Mouse (Mus musculus) B cell, adult 2 months (primary cell): ENCODE data around the gene Bmp6.
A peak's percentile ranks its signal among the peaks of the same experiment; 100 is the strongest.

Experiments used
- DNase-seq, 2 experiments: peaks; one replicate each; pipeline ENCODE4 v3.0.0; 2022

The Bmp6 gene

DNA sequence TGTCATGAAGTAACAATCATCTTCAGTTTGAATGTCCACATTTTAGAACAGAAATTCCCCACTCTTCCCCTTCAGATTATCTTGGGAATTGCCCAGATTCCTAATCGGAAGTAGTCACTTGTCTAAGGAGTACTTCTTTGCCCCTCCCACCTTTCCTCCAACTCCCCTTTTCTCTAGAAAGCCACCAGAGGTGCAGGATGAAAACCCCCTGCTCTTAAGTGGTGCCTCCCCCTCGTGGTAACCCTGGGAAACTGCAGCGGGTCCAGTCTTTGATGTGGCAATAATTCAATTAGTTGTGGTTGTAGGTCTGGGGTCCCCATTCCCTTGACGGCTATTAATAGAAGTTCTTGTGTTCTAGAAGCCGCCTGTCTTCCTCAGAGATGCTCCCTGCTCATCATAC is 93.0 kb downstream of the Bmp6 start:
- peak; percentile 51 to 58 for DNase-seq

DNA sequence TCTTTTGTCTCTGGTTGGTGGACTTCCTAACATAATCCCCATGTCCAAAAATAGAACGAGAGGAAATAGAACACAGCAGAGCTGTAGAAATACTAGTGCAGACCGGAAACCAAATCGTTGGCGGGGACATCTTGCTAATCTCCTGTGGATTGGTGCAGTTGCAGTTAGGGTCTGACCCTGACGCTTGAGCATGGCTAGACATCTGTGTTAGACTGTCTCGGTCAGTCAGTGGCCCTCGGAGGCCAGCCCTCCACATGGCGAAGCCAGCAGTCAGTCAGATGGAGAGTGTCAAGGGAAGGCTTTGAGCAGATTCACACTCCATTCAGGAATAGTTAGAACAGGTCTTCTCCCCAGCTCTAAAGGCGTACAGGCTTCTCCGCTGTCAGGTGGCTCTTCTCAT is 95.3 kb downstream of the Bmp6 start:
- no peak for DNase-seq

DNA sequence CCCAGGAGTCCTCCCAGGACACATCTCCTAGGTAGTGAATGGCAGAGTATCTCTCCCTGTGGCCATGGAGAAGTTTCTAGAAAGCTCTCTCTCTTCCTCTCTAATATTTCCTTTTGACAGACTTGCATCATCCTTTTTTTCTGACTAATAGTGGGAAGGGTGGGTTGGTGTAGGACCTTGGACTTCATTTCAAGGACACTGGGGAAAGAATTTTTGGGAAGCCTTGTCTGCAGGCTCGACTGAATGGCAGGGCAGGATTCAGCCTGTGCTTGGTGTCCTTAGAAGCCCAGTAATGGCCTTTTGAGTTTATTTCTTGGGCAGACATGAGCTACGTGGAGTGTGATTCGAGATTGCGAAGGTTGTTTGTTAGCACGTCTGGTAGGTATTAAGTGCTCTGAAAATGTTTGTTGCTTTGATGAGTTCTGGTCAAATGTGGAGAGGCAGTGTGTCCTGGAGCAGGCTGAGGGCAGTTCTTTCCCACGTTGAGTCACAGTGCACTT is 103.7 kb downstream of the Bmp6 start:
- DNase-seq = no peak

DNA sequence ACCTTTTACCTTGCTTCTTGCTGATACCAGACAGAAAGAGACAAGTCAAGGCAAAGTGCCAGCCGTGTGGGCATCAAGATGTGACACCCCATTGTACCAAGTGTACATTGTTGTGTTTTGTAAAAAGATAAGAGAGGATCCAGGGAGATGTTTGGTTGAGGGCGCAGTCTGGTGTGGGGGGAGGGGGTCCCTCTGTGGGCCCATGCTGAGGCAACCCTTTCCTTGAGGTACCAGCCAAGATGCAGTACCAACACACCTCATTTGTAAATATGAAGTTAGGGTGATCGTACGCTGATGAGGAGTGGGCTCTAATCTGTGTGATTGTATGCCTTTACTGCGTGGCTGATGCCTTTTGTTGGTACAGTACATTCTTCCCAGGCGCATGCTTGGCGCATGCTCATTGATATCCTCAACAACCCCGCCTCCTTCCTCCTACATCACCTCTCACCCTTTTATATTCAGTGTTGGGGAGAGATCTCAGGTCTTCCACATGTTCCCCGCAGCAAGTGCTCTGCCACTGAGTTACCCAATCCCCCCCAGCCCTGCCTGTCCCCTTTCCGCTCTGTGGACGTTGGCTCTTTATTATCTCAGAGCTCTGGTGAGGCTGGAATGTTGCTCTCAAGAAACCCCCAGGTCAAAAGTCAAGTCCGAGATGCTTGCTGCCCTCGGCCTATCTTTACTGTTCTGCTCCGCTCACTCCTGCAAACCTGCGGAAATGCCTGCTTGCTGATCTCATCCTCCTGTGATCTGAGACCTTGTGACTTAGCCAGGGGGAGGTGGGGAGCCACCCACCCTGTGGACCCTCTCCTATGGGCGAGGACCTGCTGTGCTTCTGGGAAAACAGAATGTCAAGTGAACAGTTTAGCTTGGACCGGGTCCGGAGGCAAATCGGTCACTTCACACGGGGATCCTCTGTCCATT is 105.4 kb downstream of the Bmp6 start:
- no peak for DNase-seq

DNA sequence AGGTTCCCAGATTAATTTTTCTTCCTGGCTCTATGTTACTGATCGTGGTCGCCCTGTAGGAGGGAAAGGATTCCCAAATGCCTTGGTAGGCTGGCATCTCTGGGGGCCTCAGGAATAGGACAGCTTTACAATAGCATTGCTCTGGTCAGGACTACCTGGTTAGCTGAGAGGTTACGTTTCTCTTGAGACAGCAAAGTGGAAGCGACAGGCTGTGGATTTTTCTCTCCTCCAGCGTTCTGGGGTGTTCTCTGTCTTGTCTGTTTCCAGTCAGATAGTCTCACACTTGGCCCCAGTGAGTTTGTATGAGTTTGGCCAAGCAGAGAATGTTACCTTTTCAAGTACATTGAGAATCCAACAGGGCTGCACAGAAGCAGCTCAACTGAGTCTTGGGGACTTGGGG is 106.5 kb downstream of the Bmp6 start:
- DNase-seq = no peak

DNA sequence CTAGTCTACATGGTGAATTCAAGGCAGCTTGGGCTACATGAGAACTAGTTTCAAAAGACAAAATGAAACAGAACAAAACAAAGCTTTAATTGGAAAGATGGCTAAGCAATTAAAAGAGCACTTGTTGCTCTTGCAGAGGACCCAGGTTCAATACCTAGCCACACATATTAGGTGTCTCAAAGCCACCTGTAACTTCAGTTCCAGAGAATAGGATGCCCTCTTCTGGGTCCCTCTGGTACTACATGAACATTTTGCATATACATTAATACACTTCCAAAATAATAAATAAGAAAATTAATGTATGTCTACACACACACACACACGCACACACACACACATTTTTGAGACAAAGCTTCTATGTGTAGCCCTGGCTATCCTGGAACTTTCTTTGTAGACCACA is 118.5 kb downstream of the Bmp6 start:
- peak; percentile 55 to 60 for DNase-seq

DNA sequence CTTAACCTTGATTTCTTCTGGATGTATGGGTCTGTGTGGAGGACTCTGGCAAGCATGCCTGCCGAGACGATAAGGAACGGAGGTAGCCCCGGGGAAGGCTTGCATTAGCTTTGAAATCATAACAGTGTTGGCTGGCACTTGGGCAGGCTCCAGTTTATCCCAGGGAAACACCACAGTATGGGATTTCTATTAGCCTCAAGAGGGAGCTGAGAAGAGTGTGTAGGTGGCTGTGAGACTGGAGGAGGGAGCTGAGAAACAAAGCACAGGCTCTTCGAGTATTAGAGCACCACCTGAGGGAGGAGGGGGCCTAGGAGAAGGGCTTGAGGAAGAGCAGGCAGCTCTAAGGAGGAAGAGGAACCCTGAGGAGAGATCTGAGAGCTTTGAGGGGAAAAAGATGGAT is 126.0 kb downstream of the Bmp6 start:
- DNase-seq = no peak

DNA sequence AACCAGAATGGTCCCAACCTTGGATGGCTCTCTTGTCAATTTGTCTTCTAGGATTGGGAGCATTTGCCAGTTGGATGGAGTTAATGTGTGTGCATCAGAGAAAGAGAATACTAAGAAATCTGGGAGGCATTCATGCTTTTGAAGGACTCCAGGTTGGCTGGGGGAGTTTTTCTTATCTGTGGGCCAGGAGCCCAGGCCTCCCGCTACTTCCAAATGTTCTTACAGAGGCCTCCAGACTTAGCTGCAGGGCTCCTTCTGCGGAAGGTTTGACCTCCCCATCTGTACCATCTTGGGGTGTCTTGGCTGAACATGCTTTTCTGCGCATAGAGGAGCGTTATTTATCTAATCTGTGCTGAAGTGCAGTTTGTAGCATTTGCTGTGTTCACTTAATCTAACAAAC is 127.7 kb downstream of the Bmp6 start:
- DNase-seq = no peak

DNA sequence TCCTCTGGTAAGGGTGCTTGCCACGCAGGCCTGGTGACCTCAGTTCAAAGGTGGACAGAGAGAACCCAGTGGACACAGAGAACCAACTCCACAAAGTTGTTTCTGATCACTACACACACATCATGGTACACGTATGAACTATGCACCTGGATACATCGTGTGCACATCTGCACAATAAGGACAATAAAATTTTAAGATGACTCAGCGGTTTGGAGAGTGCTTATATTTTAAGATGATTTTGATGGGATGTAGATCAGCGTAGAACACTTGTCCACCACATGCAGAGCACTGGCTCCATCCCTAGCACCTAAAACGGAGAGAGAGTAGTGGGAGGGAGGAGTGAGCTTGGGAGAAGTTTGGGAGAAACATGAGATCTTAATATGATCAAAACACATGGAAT is 128.6 kb downstream of the Bmp6 start:
- DNase-seq = no peak

DNA sequence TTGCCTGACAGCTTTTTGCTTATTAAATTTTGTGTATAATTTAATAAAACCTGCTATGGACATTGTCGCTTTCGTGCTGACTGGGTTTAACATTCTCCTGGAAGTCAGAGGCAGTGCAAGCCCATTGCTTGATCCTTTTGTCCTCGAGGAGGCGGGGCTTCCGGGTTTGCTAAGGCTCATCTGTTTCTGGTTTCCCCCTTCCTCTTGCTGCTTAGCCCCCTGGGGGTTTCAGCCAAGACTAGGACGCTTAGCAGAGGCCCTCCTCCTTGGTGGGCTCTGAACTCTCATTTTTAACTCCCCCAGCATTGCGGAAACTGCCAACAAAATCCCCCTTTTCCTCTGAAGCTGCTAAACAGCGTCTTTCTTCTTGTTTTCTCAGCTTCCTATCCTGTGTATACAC is 132.0 kb downstream of the Bmp6 start:
- peak in 1 of 2 experiments; percentile 11 for DNase-seq

DNA sequence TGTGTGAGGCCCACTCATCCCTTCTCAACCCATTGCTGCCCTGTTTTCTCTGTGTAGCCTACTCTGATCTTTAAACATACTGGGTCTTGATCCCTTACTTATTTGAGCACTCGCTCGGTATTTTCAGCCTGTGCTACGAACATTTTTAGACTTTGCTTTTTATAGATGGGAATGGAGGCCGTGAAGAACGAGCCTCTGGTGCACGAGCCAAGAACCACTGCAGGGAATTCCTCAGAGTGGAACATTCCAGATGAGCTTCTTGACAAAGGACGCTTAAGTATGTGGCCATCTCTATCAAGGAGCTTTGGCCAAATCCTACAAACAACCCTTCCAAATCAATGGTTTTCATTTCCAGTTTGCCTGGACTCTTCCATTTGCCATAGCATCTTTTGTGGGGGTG is 136.1 kb downstream of the Bmp6 start:
- no peak for DNase-seq

DNA sequence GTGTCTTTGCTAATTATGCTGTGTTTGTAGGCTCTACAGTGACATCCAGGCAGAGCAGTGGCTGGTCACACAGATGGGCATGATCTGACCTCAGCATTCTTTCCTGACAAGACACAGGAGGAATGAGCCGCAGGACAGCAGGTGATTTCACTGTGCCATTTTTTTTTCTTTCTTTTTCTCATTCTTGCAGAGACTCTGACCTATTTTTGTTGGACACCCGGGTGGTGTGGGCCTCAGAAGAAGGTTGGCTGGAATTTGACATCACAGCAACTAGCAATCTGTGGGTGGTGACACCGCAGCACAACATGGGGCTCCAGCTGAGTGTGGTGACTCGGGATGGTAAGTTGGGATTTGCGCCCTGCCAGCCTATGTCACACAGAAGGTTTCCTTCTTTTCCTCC is 139.8 kb downstream of the Bmp6 start:
- DNase-seq = no peak

DNA sequence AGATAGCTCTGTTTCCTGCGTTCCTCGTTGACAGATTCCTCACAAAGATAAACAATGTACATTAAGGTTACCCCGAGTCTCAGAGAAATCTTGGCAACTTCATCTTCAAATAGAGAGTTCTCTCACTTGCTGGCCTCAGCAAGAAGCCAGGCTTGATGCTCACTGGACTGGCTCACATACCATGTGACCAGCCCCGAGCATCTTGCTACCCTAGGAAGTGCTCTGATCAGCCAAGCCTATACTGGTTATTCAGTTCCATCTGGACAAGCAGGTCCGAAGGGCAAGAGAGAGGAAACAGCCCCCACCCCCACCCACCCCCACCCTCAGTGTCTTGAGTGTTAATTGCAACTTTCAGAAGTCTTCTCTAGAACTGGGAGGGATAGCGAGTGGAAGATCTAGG is 141.9 kb downstream of the Bmp6 start:
- DNase-seq = no peak

DNA sequence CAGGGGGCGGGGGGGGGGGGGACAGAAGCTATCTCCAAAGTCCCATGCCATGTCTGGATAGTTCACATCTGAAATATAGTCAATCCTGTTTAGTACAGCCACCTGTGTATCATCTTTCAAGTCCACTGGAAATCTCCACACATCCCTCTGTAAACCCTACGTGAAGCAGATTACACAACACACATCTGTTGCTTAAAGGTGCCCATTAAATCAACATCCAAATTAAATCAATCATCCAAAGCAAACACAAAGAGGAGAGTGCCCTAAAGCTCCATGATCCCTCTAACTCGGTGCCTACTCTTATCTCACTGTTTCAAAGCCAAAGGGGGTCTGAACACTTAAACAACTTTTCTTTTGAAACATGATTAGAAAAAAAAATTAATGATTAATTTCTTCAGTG is 151.8 kb downstream of the Bmp6 start:
- no peak for DNase-seq

DNA sequence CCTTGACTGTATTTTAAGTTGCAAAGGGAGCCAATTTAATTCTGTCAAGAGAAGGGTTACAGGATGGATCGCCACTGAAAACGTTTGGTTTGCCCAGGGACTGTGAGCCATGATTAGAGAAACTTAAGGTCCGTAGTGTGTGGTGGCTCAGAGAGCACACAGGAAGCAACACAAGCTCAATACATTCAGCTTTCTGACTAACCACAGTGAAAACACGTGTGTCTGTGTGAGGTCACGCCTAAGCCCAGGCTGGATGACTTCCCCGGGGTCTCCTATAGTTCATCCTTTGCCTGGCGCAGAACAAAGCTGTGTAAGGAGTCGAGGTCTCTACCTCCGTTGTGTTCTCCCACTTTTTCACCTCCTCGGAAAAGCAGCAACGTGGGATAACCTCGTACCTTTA is 156.4 kb downstream of the Bmp6 start:
- DNase-seq = peak; percentile 34 to 47

DNA sequence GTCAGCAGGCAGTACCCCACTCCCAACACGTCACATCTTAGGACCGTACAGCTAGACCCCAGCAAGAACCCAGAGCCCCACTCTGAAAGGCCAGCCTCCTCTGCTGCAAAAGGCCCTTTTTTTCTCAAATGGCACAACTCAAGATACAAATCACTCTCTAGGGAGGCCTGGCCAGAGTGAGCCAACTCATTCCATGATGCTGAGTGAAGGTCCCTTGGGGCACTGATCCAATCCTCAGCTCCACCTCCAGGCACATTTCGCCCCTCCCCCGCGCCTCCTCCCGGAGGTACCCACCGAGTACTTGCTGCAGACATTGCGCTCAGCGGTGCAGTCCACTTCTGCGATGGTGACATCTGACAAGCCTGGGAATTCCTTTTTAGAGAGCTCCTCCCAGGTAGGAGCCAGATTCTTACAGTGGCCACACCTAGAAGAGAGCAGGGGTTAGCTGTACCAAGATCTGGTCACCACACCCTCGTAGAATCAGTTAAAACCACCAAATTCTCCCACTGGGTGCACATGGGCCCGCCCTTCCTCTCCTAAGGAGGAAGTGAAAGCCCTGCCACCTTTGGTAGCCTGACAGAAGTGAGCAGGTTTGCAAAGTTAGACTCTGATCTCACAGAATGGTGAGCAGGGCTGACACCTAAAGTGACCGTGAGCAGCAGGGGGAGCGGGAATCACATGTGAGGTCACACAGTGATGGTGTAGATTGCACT is 158.4 kb downstream of the Bmp6 start:
- DNase-seq = peak; percentile 85 to 89

DNA sequence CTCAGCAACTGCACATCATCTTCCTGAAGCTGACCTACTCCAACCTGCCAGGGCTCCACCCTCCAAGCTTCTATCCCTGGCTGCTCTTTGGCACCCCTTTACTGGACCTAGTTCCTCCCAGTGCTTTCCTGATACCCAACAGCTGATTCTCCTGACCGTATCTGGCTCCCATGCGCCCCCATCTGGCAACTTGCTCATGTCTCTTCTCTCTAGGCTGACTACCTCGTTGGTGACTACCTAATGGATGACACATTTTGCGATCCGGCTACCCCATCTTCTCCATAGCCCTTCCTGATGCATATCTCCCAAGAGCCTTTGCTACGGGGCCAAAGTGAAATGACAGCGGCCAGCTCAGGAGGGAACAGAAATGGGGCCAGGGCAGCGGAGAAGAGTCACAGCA is 161.4 kb downstream of the Bmp6 start:
- DNase-seq = peak; percentile 64 to 69

DNA sequence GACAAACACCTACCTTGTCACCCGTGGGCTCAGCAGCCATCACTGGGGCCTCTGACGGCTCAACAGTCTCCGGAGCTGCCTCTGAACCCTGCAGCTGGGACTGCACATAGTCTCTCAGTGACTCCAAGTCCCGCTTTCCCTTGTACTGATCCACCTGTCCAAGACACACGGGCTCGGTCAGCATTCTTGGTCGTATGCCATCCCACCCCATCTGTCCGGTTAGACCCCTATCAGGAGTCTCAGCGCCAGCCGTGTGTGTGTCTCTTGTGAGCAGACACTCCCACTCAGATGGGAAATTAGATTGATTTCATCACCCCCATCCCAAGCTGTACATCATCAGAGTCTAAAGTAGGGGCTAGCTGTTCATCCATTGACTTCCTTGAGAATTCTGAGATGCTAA is 162.0 kb downstream of the Bmp6 start:
- DNase-seq = no peak

DNA sequence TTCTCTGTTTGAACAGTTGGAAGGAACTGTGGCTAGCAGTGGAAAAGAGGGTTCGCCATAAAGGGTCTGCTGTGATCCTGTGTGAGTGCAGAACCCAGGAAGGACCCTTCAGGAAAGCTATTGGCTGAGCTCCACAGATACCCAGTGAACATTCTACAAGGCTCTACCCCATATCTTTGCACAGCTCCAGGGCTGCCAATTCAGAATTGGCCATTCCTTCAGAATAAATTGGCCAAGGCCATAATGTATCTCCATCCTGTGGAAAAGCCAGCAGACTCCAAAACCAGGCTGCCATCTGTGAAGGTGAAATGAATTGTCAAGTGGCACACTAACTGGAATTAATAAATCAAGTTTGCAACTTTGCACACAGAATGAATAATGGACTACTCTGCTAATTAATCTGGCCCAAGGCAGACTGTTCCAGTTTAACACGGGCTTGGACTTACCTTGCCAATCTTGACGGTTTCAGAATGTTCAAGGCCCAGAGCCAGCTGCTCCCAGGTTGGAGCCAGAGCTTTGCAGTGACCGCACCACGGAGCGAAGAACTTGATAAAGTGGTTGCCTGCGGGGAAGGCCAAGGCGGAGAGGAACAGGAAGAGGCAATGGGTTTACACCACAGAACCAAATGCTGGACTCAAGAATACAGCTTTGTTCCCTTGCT is 164.9 kb downstream of the Bmp6 start:
- DNase-seq = no peak

DNA sequence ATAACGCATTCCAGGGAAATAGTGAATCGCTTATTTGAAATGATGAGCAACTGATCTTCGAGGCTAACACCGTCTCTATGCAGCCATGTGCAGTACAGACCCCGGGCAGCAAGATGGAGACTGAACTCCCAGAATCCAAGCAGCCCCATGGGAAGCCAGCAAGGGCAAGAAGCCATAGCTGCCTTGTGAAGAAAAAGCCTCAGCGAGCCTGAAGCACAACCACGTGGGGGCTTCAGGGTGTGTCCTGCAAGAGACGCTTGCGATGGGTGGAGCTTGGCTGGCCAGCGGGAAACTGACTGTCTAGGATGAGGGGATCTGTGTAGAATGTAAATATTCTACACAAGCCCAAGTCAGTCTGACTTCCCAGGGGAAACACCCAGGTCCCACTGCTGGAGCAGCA is 167.1 kb downstream of the Bmp6 start:
- DNase-seq = no peak

DNA sequence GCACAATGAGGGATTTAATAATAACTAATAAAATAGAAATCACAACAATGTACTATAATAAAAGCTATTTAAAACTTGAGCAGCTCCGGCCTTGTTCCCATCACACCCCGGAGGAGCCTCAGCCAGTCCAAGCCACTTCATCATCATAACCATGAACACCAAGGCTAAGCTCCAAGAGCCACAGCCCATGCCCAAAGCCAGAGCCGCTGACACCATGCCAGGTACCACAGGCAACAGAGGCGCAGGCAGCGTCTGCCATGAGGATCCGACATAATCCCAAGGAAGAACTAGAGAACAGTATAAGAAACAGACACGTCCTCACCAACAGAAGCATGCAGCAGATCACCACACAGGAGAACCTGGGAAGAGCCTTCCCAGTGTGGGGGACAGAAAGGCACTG is 169.0 kb downstream of the Bmp6 start:
- no peak for DNase-seq

DNA sequence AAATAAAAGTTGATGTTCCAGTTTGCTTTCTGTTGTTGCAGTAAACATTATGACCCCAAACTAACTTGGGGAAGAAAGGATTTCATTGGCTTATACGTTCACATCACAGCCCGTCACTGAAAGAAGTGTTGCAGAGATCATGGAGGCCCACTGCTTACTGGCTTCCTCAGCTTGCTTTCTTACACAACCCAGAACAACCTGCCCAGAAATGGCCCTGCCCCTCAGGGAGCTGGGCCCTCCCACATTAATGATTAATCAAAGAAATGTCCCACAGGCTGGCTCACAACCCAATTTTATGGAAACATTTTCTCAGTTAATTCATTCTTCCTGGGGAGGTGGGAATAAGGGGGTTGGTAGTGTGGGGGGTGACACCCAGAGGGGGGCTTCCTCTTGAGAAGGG is 170.5 kb downstream of the Bmp6 start:
- DNase-seq = no peak

DNA sequence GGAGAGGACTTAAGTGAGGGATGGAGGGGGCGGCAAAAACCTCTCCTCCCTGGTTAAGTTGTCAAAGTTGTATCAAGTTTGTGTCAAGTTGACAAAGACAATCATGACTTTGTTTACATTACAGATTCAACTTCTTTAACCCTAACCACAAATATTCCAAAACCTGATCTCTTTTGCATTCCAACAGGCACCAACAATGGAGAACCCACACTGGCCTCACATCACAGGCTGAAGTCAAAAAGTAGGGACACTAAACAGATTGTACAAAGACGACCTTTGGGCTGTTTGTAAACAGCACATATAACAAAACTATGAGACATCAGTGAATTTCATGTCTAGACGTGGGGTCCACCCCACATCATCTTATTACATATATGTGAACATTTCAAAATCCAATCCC is 170.9 kb downstream of the Bmp6 start:
- no peak for DNase-seq

DNA sequence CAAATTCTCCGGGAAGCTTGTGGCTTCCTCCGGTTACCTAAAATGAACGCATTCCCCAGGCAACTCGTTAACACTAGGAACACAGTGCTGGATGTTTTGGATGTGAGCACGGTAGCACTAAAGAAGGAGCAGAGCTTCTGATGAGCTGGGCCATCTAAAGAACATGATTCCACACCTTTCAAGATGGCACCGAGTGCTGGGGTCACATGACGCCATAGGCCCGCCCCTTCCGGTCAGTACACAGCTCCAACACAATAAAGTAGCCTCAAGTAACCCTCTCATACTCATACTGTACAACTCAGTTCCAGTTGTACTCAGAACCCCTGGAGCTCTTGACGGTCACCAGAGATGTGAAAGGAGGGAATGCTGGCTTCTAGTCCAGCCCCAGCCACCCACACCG is 171.7 kb downstream of the Bmp6 start:
- DNase-seq = no peak
